Mouse (Mus musculus) embryonic fibroblast, embryonic 13.5 days (primary cell): Measurements from ENCODE around the gene Pum3.

Experiments
- CTCF ChIP-seq: IDR thresholded peaks from 2 replicates; pipeline ENCODE4 v1.5.1; 2011; ENCODE audit warnings: mild to moderate bottlenecking, control low read depth, low read length, moderate library complexity, borderline replicate concordance; ENCODE audit not compliant: insufficient read depth
- POLR2A ChIP-seq: IDR thresholded peaks from 2 replicates; pipeline ENCODE4 v1.6.1; 2011; ENCODE audit warnings: low read depth, mild to moderate bottlenecking, control low read depth, low read length, moderate library complexity

- no peak for TF ChIP-seq CTCF
- TF ChIP-seq POLR2A = no peak
Observed at GRCm38 (mm10) chr19:27363891-27364290, 65.7 kb downstream of the Pum3 start.
